Mouse (Mus musculus) heart, postnatal 36 days (tissue): ENCODE measurements around the gene Arhgap40. TPM values are rescaled to one million over a fixed set of nuclear protein-coding genes. Genes with fewer than 3 reads are reported as not detected.

ENCODE experiments used
- total RNA-seq, 2 experiments: library from RNA; stranded (reverse); gene quantifications; 2 replicates each; pipeline ENCODE4 v1.2.3; 2021

Gene Arhgap40
- total RNA-seq, 2 experiments from 2014 or later: not detected

Other genes with a start within 250 kb of the Arhgap40 start
- gene Lbp, start 206.3 kb upstream of the Arhgap40 start, total RNA-seq: 1 to 10 TPM; 6.8 to 7.2 TPM
- gene Snhg11, start 137.2 kb upstream of the Arhgap40 start, total RNA-seq: not detected
- gene Ralgapb, start 102.9 kb upstream of the Arhgap40 start, total RNA-seq: 10 to 100 TPM; 33.1 to 34.6 TPM
- gene Adig, start 10.2 kb upstream of the Arhgap40 start, total RNA-seq: 1 to 10 TPM; 3.0 to 3.7 TPM
- not detected for gene Slc32a1, start 98.0 kb downstream of the Arhgap40 start, total RNA-seq
- gene Actr5, start 112.1 kb downstream of the Arhgap40 start, total RNA-seq: 1 to 10 TPM; 6.1 to 7.3 TPM
- gene Ppp1r16b, start 152.6 kb downstream of the Arhgap40 start, total RNA-seq: 10 to 100 TPM; 11.3 to 13.4 TPM